Mouse (Mus musculus) 416B (cell line): ENCODE measurements around the gene Olfr669.
"Not testable (repeated sequence)": the region's sequence is repeated elsewhere in the genome, so short reads cannot be mapped to it uniquely, and the experiment has no call there.

Experiments used
- DNase-seq: peaks from one replicate; pipeline ENCODE4 v3.0.0; 2011; ENCODE audit warnings: low read depth

Gene Olfr669

DNA sequence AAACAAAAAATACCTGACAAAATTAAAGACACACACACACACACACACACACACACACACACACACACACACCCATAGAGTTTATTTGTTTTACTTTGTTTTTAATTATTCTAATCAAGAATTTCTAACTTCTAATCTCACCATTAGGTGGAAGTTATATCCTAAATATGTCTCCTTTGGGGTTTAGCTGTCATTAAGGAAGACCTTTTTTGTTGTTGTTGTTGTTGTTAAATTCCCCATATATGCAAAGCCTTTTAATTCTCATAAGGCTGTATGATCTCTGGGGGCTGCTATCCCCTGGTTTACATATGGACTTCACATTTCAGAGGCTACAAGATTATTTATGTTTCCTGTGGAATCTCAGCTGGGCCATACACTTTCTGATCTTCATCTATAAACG, at the start of gene Olfr669:
TSS of gene Olfr669 (plus strand) at position 301 of the 400 bp plus-strand sequence.
- no peak for DNase-seq

DNA sequence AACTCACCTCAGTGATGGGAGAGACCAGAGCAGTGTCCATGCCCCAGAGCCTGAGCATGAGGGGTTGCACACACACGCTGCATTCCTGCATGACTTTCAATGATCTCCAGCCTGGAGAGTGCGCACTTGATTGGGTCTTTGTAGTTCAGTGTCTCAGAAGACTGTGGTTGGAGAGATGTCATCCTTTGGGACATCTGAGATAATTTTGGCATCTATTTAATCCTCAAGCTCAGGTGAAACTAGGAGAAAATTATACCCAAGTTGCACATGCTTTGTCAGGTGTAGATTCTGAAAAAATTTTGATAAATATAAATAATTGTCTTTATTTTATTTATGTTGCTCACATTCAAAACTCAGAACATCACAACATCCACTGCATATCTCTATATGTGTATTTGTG, 38.2 kb upstream of the Olfr669 start, which contains the start of gene Olfr666:
TSS of gene Olfr666 (minus strand) at position 101 of the 400 bp plus-strand sequence.
- DNase-seq, result no peak

DNA sequence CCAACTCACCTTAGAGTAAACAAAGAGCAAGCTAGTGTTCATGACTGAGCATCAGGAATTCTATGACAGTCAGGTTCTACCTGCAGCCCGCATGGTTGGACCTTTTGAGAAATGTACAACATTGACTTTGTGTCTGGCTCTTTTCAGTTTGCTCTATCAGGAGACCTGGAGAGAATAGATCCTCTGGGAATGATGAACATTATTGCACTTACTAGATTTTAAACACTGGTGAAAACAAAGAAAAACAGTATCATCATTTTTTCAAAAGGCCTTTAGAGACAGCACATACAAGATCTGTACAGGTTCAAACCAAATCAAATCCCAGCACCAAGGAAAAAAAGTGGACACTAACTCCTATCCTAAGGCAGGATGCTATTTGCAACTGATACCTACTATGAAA, 12.7 kb upstream of the Olfr669 start, which contains the start of gene Olfr667:
TSS of gene Olfr667 (minus strand) at position 101 of the 400 bp plus-strand sequence.
- no peak for DNase-seq

DNA sequence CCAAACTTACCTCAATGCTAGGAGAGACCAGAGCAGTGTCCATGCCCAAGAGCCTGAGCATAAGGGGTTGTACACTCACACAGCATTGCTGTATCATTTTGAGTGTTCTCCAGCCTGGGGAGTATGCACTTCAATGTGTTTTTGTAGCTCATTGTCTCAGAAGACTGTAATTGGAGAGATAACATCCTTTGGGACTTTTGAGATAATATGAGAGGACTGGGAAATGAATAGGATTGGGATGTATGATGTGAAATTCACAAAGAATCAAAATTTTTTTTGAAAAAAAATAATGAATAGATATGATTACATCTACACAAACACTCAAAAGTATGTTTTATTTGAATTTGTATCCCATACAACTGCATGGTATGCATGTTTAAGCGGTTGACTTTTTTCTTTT, 6.1 kb upstream of the Olfr669 start, which contains the start of gene Olfr668:
TSS of gene Olfr668 (minus strand) at position 101 of the 400 bp plus-strand sequence.
- no peak for DNase-seq

DNA sequence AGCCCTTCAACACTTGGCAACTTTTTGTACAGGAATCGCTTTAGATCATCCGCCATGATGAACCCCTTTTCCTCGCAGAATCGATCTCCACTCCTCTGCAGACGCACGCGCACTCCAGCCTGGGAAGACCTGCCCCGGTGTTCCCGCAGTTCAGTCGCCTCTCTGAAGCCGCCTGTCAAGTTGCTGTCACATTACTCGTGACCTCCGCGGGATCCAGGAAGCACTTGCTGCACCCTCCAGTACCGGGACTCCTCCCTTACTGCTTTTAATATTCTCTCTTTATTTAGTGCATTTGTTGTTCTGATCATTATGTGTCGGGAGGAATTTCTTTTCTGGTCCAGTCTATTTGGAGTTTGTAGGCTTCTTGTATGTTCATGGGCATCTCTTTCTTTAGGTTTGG, 16.2 kb downstream of the Olfr669 start:
- DNase-seq, result not testable (repeated sequence)

DNA sequence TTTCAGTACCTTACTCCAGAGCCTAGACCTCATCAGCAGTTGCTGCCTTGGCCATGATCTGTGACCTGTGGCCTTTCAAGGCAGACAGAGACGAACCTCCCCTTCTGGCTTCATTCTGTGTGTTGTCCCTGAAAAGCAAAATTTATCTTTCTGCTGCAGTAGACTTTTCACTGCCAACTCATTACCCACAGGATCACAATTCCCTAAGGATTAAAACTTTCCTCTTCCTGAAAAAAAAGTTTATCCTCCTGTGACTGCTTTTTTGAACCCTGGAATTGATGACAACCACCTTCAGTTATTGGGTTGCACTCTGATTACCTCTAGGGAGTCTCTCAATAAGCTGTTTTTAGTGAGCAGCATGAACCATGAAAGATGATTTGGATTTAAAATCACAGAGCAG, 28.5 kb downstream of the Olfr669 start, which contains the start of gene Olfr670:
TSS of gene Olfr670 (minus strand) at position 101 of the 400 bp plus-strand sequence.
- DNase-seq, result no peak

DNA sequence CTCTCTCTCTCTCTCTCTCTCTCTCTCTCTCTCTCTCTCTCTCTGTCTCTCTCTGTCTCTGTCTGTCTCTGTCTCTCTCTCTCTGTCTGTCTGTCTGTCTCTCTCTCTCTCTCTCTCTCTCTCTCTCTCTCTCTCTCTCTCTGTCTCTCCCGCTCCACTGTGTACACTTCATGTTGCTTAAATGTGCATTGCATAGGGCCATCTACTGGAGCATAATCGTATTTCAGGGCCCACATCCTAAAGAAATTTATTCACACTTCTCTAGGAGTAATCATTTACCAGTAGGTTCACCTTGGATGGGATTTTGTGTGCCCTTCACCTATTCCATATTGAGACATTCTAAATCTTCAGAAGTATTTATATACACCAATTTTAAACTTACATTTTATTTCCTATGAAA, 38.5 kb downstream of the Olfr669 start:
- peak; percentile 26 for DNase-seq

DNA sequence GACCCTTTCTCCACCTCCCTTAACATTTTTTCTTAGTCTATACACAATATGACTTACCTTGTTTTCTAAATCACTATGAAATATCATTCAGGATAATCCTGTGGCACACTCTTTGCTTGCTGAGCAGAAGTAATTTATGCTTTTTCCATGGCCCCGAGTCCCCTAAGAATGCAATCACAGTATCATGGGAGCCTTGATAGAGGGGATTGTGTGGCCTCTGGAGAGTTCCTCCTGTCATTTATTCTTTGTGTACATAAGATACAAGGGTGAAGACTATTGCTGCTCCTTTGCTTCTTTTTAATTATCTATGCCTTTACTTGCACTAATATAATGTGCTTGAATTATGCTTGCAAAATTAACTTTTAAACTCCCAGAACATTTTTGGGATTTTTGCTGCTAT, 45.0 kb downstream of the Olfr669 start, which contains the start of gene Olfr671:
TSS of gene Olfr671 (minus strand) at position 101 of the 400 bp plus-strand sequence.
- DNase-seq, result no peak
